14 mouse cellular contexts compared by ENCODE assay signal in the genomic region with DNA sequence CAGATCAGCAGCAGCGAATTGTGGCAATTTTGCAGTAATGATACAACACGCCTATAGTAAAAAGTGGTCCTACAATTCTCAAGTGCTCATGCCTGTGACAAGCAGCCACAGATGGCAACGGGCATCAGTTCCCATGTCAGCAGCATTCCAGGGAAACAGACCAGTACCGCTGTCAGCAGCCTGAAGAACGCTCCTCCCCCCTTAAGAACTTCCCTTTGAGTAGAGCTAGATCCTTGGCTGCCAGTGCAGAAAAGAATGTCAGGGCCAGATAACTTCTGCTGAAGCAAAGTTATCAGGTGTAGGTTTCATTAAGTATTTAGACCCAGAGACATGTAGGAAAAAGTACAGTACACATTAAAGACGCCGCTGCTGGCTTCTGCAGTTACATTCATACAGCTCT. TPM values are rescaled to one million over a fixed set of nuclear protein-coding genes. Genes with fewer than 3 reads are reported as not detected.
DNase-seq lines count a peak whose midpoint lies in the region; ATAC-seq and TF ChIP-seq lines count a peak whose summit lies in the region.
"Had no signal": no experiment of that assay in that cellular context is flagged by ENCODE, and none has a peak within 500 bp of the region (broad histone marks: within the 10 kb centered on the region; RNA-seq: fewer than 3 reads in every experiment).

No protein-coding gene starts in this region.

- WGBS in forebrain, embryonic 14.5 days = 46% methylated on average over 7 of the region's 7 CpGs
- 47% methylated on average over 7 of the region's 7 CpGs for WGBS in forebrain, embryonic 12.5 days
- WGBS in heart, embryonic 16.5 days = 19% methylated on average over 7 of the region's 7 CpGs
- 23% methylated on average over 7 of the region's 7 CpGs for WGBS in heart, adult 2 months
- WGBS in embryonic facial prominence, embryonic 14.5 days = 35% methylated on average over 7 of the region's 7 CpGs

- TF ChIP-seq EP300 in heart, adult 2 months (IDR thresholded peaks at IDR 0.05; ENCODE audit: insufficient read depth, low read depth, low read length) = no peak
- peak; percentile 18 to 47; a peak in 2 of 4 replicates for TF ChIP-seq EP300 in MEL (IDR thresholded peaks at IDR 0.05; ENCODE audit: low read depth in 1 of 2, low read length in 2 of 2)

- H3K27me3 ChIP-seq in forebrain, embryonic 14.5 days (replicated peaks; ENCODE audit: control insufficient read depth, insufficient read depth, low read length) = no peaks in the 10 kb centered on the region
- H3K27me3 ChIP-seq in forebrain, embryonic 12.5 days = no peaks in the 10 kb centered on the region
- H3K27me3 ChIP-seq in heart, embryonic 16.5 days (ENCODE audit: control insufficient read depth, insufficient read depth, low read length) = no peaks in the 10 kb centered on the region
- no peaks in the 10 kb centered on the region for H3K27me3 ChIP-seq in heart, adult 2 months (ENCODE audit: control insufficient read depth, insufficient read depth, low read length)
- H3K27me3 ChIP-seq in MEL (ENCODE audit: control insufficient read depth in 1 of 2, insufficient read depth in 2 of 2, low read length in 2 of 2) = no peaks in the 10 kb centered on the region
- H3K27me3 ChIP-seq in embryonic facial prominence, embryonic 14.5 days (replicated peaks; ENCODE audit: control insufficient read depth, insufficient read depth, low read length) = no peaks in the 10 kb centered on the region

- TF ChIP-seq POLR2A in heart, adult 2 months (IDR thresholded peaks at IDR 0.05; ENCODE audit: insufficient read depth, low read depth, low read length) = no peak
- TF ChIP-seq POLR2A in MEL (IDR thresholded peaks at IDR 0.05; ENCODE audit: control insufficient read depth in 1 of 2, insufficient read depth in 1 of 2, low read depth in 1 of 2, low read length in 2 of 2, poor library complexity in 1 of 2) = no peak

- no peaks in the 10 kb centered on the region for H3K9me3 ChIP-seq in forebrain, embryonic 14.5 days (replicated peaks; ENCODE audit: control insufficient read depth, low read length)
- no peaks in the 10 kb centered on the region for H3K9me3 ChIP-seq in forebrain, embryonic 12.5 days
- no peaks in the 10 kb centered on the region for H3K9me3 ChIP-seq in heart, embryonic 16.5 days (replicated peaks; ENCODE audit: control insufficient read depth, low read length)
- H3K9me3 ChIP-seq in MEL (replicated peaks; ENCODE audit: insufficient read depth, low read length) = no peaks in the 10 kb centered on the region
- no peaks in the 10 kb centered on the region for H3K9me3 ChIP-seq in embryonic facial prominence, embryonic 14.5 days (ENCODE audit: control insufficient read depth, low read length)
- H3K9me3 ChIP-seq: midbrain, embryonic 10.5 days had no signal

- no peak overlapping the region for H3K4me3 ChIP-seq in forebrain, embryonic 14.5 days (ENCODE audit: low read depth, low read length)
- no peak overlapping the region for H3K4me3 ChIP-seq in forebrain, embryonic 12.5 days (replicated peaks)
- no peak overlapping the region for H3K4me3 ChIP-seq in heart, embryonic 16.5 days (ENCODE audit: low read length)
- H3K4me3 ChIP-seq in heart, adult 2 months = no peak overlapping the region
- no peak overlapping the region for H3K4me3 ChIP-seq in MEL (ENCODE audit: control insufficient read depth in 1 of 2, insufficient read depth in 1 of 2, low read depth in 2 of 2, low read length in 2 of 2)
- no peak overlapping the region for H3K4me3 ChIP-seq in embryonic facial prominence, embryonic 14.5 days (ENCODE audit: low read depth, low read length)
- H3K4me3 ChIP-seq: midbrain, embryonic 10.5 days had no signal

- intact Hi-C loops in heart, adult 2 months (cut with DNase I) = no loop called here
- intact Hi-C loops in gastrocnemius, postnatal 36 days (cut with DNase I) = no loop called here

- DNase-seq in forebrain, embryonic 14.5 days (ENCODE audit: low spot score) = peak; percentile 23
- DNase-seq in heart, adult 2 months = no peak
- peak; percentile 68 for DNase-seq in MEL (ENCODE audit: low read depth, low spot score)
- peak; percentile 60 for DNase-seq in embryonic facial prominence, embryonic 14.5 days (ENCODE audit: low spot score)
- no peak for DNase-seq in left cerebral cortex, adult 8-10 months (ENCODE audit: low spot score in 2 of 2)
- DNase-seq in gastrocnemius, postnatal 36 days = no peak
- DNase-seq: cerebellum, adult 9-10 months; kidney, adult 2 months; lung, adult 2 months; right cerebral cortex, postnatal 4 days had no signal

- H3K79me2 ChIP-seq in heart, adult 2 months (replicated peaks; ENCODE audit: control insufficient read depth, insufficient read depth, low read length) = no peaks in the 10 kb centered on the region
- H3K79me2 ChIP-seq in MEL (ENCODE audit: control insufficient read depth, insufficient read depth, low read length, poor library complexity) = no peaks in the 10 kb centered on the region

- no peak overlapping the region for H3K9ac ChIP-seq in forebrain, embryonic 14.5 days (ENCODE audit: low read length)
- H3K9ac ChIP-seq in forebrain, embryonic 12.5 days = no peak overlapping the region
- no peak overlapping the region for H3K9ac ChIP-seq in heart, embryonic 16.5 days (ENCODE audit: low read length)
- H3K9ac ChIP-seq in heart, adult 2 months (ENCODE audit: low read depth, low read length) = no peak overlapping the region
- no peak overlapping the region for H3K9ac ChIP-seq in MEL (ENCODE audit: control insufficient read depth, low read depth, low read length, poor library complexity, severe bottlenecking)
- H3K9ac ChIP-seq in embryonic facial prominence, embryonic 14.5 days (ENCODE audit: low read depth, low read length) = no peak overlapping the region

- no peak for ATAC-seq in forebrain, embryonic 14.5 days
- ATAC-seq in forebrain, embryonic 12.5 days (ENCODE audit: low FRiP score) = no peak
- ATAC-seq in heart, embryonic 16.5 days (replicated peaks; ENCODE audit: extremely low read depth, insufficient read depth, low FRiP score) = peak; percentile 83
- no peak; the same call in 1 of the 2 replicates for ATAC-seq in embryonic facial prominence, embryonic 14.5 days (ENCODE audit: low read depth)
- ATAC-seq: hindbrain, postnatal 0 days had no signal

- no peaks in the 10 kb centered on the region for H3K36me3 ChIP-seq in forebrain, embryonic 14.5 days (ENCODE audit: control insufficient read depth, insufficient read depth, low read length)
- no peaks in the 10 kb centered on the region for H3K36me3 ChIP-seq in forebrain, embryonic 12.5 days (replicated peaks)
- no peaks in the 10 kb centered on the region for H3K36me3 ChIP-seq in heart, embryonic 16.5 days (ENCODE audit: control insufficient read depth, insufficient read depth)
- H3K36me3 ChIP-seq in heart, adult 2 months (ENCODE audit: control insufficient read depth, insufficient read depth, low read length) = no peaks in the 10 kb centered on the region
- no peaks in the 10 kb centered on the region for H3K36me3 ChIP-seq in MEL (ENCODE audit: control insufficient read depth in 1 of 2, insufficient read depth in 2 of 2, low read length in 2 of 2)
- H3K36me3 ChIP-seq in embryonic facial prominence, embryonic 14.5 days (ENCODE audit: control insufficient read depth, insufficient read depth, low read length) = no peaks in the 10 kb centered on the region
- H3K36me3 ChIP-seq: midbrain, embryonic 10.5 days had no signal

- H3K4me2 ChIP-seq in forebrain, embryonic 14.5 days (ENCODE audit: low read length) = no peak overlapping the region
- H3K4me2 ChIP-seq in forebrain, embryonic 12.5 days = no peak overlapping the region
- H3K4me2 ChIP-seq in heart, embryonic 16.5 days (ENCODE audit: low read depth, low read length) = peak overlapping the region; percentile 28; the same call in 1 of the 2 replicates
- H3K4me2 ChIP-seq in embryonic facial prominence, embryonic 14.5 days (ENCODE audit: low read depth, low read length) = no peak overlapping the region

- no peak for TF ChIP-seq CTCF in heart, adult 2 months (IDR thresholded peaks at IDR 0.05)
- TF ChIP-seq CTCF in MEL (IDR thresholded peaks at IDR 0.05 in 2 of 3, conservative IDR thresholded peaks at IDR 0.05 in 1 of 3; ENCODE audit: control insufficient read depth in 1 of 3, insufficient read depth in 1 of 3, low read depth in 2 of 3, low read length in 3 of 3, poor library complexity in 1 of 3, severe bottlenecking in 1 of 3) = no peak

- no peaks in the 10 kb centered on the region for H3K4me1 ChIP-seq in forebrain, embryonic 14.5 days (ENCODE audit: control insufficient read depth, insufficient read depth, low read length)
- H3K4me1 ChIP-seq in forebrain, embryonic 12.5 days = no peaks in the 10 kb centered on the region
- peaks cover 27% of the 10 kb centered on the region for H3K4me1 ChIP-seq in heart, embryonic 16.5 days (ENCODE audit: control insufficient read depth, insufficient read depth, low read length)
- peaks cover 6% of the 10 kb centered on the region for H3K4me1 ChIP-seq in heart, adult 2 months (ENCODE audit: control insufficient read depth, insufficient read depth, low read length)
- peaks cover 0 to 6% of the 10 kb centered on the region in 2 experiments; a peak in 2 of 4 replicates for H3K4me1 ChIP-seq in MEL (ENCODE audit: control insufficient read depth in 1 of 2, insufficient read depth in 2 of 2, low read length in 2 of 2)
- H3K4me1 ChIP-seq in embryonic facial prominence, embryonic 14.5 days (ENCODE audit: control insufficient read depth, insufficient read depth, low read length) = no peaks in the 10 kb centered on the region

- TF ChIP-seq RAD21 in MEL (IDR thresholded peaks at IDR 0.05; ENCODE audit: low read depth, low read length) = no peak

- no peak overlapping the region for H3K27ac ChIP-seq in forebrain, embryonic 14.5 days (ENCODE audit: low read depth, low read length)
- no peak overlapping the region for H3K27ac ChIP-seq in forebrain, embryonic 12.5 days
- H3K27ac ChIP-seq in heart, embryonic 16.5 days (ENCODE audit: low read length) = peak overlapping the region; percentile 9
- no peak overlapping the region for H3K27ac ChIP-seq in heart, adult 2 months
- no peak overlapping the region for H3K27ac ChIP-seq in MEL (ENCODE audit: control insufficient read depth, low read depth, low read length)
- H3K27ac ChIP-seq in embryonic facial prominence, embryonic 14.5 days (replicated peaks; ENCODE audit: low read depth, low read length) = no peak overlapping the region
- H3K27ac ChIP-seq: hindbrain, postnatal 0 days; midbrain, embryonic 10.5 days had no signal

RNA-seq across cellular contexts. Expression of gene Taf4, which starts 8.4 kb away (rescaled TPM):
- 4.3 and 5.8 TPM in 2 replicates for polyA plus RNA-seq in forebrain, embryonic 14.5 days (2014; fragmentation: Nextera tagmentation; extraction: Ambion mirVana)
- 5.2 and 5.8 TPM in 2 replicates for polyA plus RNA-seq in forebrain, embryonic 12.5 days (2016; fragmentation: Nextera tagmentation; extraction: Ambion mirVana)
- 2.1 TPM in 2 replicates for polyA plus RNA-seq in heart, embryonic 16.5 days (2015; fragmentation: Nextera tagmentation; extraction: Ambion mirVana)
- 10 to 100 TPM; 16.4 to 20.5 TPM for total RNA-seq in heart, adult 2 months (2021)
- polyA plus RNA-seq in heart, adult 2 months (2012; rRNA removed) = 7.4 and 8.6 TPM in 2 replicates
- 6.3 and 9.9 TPM in 2 replicates for total RNA-seq in MEL (2012; rRNA removed)
- 10 to 100 TPM in 1 of 2 experiments, not detected in 1; 21.8 TPM for polyA plus RNA-seq in MEL (2012; ENCODE audit: insufficient read depth in 1 of 2, insufficient read length in 2 of 2, low read depth in 1 of 2, low replicate concordance in 2 of 2, missing spikeins in 1 of 2)
- polyA plus RNA-seq in embryonic facial prominence, embryonic 14.5 days (2014; fragmentation: Nextera tagmentation; extraction: Ambion mirVana) = 3.0 and 4.2 TPM in 2 replicates
- 10 to 100 TPM; 21.2 to 28.4 (median 24.7) TPM for total RNA-seq in left cerebral cortex, adult 8-10 months (2022)
- 1 to 10 TPM; 6.6 to 8.3 TPM for total RNA-seq in gastrocnemius, postnatal 36 days (2021)

RNA-seq across cellular contexts. Expression of gene Lsm14b, which starts 40.0 kb away (rescaled TPM):
- 17.9 and 29.1 TPM in 2 replicates for polyA plus RNA-seq in forebrain, embryonic 14.5 days (2014; fragmentation: Nextera tagmentation; extraction: Ambion mirVana)
- polyA plus RNA-seq in forebrain, embryonic 12.5 days (2016; fragmentation: Nextera tagmentation; extraction: Ambion mirVana) = 15.4 and 15.7 TPM in 2 replicates
- 4.5 and 6.7 TPM in 2 replicates for polyA plus RNA-seq in heart, embryonic 16.5 days (2015; fragmentation: Nextera tagmentation; extraction: Ambion mirVana)
- total RNA-seq in heart, adult 2 months (2021) = 10 to 100 TPM; 60.1 to 71.4 TPM
- polyA plus RNA-seq in heart, adult 2 months (2012; rRNA removed) = 41.2 and 47.6 TPM in 2 replicates
- 33.9 and 34.2 TPM in 2 replicates for total RNA-seq in MEL (2012; rRNA removed)
- polyA plus RNA-seq in MEL (2012; ENCODE audit: insufficient read depth in 1 of 2, insufficient read length in 2 of 2, low read depth in 1 of 2, low replicate concordance in 2 of 2, missing spikeins in 1 of 2) = 10 to 100 TPM in 1 of 2 experiments, not detected in 1; 44.4 TPM
- polyA plus RNA-seq in embryonic facial prominence, embryonic 14.5 days (2014; fragmentation: Nextera tagmentation; extraction: Ambion mirVana) = 6.1 and 6.3 TPM in 2 replicates
- total RNA-seq in left cerebral cortex, adult 8-10 months (2022) = 100 to 1,000 TPM in 3 of 4 experiments, 10 to 100 TPM in 1; 99.1 to 113 (median 109) TPM
- 10 to 100 TPM; 41.4 to 45.1 TPM for total RNA-seq in gastrocnemius, postnatal 36 days (2021)

RNA-seq across cellular contexts. Expression of gene Psma7, which starts 57.4 kb away (rescaled TPM):
- 584 and 804 TPM in 2 replicates for polyA plus RNA-seq in forebrain, embryonic 14.5 days (2014; fragmentation: Nextera tagmentation; extraction: Ambion mirVana)
- 666 and 694 TPM in 2 replicates for polyA plus RNA-seq in forebrain, embryonic 12.5 days (2016; fragmentation: Nextera tagmentation; extraction: Ambion mirVana)
- polyA plus RNA-seq in heart, embryonic 16.5 days (2015; fragmentation: Nextera tagmentation; extraction: Ambion mirVana) = 389 and 421 TPM in 2 replicates
- total RNA-seq in heart, adult 2 months (2021) = 100 to 1,000 TPM; 140 to 162 TPM
- polyA plus RNA-seq in heart, adult 2 months (2012; rRNA removed) = 134 and 139 TPM in 2 replicates
- total RNA-seq in MEL (2012; rRNA removed) = 515 and 606 TPM in 2 replicates
- polyA plus RNA-seq in MEL (2012; ENCODE audit: insufficient read depth in 1 of 2, insufficient read length in 2 of 2, low read depth in 1 of 2, low replicate concordance in 2 of 2, missing spikeins in 1 of 2) = 100 to 1,000 TPM; 394 to 458 TPM
- polyA plus RNA-seq in embryonic facial prominence, embryonic 14.5 days (2014; fragmentation: Nextera tagmentation; extraction: Ambion mirVana) = 494 and 573 TPM in 2 replicates
- total RNA-seq in left cerebral cortex, adult 8-10 months (2022) = 100 to 1,000 TPM; 169 to 186 (median 174) TPM
- 100 to 1,000 TPM; 117 to 131 TPM for total RNA-seq in gastrocnemius, postnatal 36 days (2021)

RNA-seq across cellular contexts. Expression of gene Ss18l1, which starts 57.5 kb away (rescaled TPM):
- 33.6 and 40.3 TPM in 2 replicates for polyA plus RNA-seq in forebrain, embryonic 14.5 days (2014; fragmentation: Nextera tagmentation; extraction: Ambion mirVana)
- polyA plus RNA-seq in forebrain, embryonic 12.5 days (2016; fragmentation: Nextera tagmentation; extraction: Ambion mirVana) = 25.0 and 29.4 TPM in 2 replicates
- 3.2 and 3.5 TPM in 2 replicates for polyA plus RNA-seq in heart, embryonic 16.5 days (2015; fragmentation: Nextera tagmentation; extraction: Ambion mirVana)
- total RNA-seq in heart, adult 2 months (2021) = 1 to 10 TPM; 1.9 to 2.0 TPM
- polyA plus RNA-seq in heart, adult 2 months (2012; rRNA removed) = 3.8 and 5.2 TPM in 2 replicates
- total RNA-seq in MEL (2012; rRNA removed) = 2.8 and 3.1 TPM in 2 replicates
- polyA plus RNA-seq in MEL (2012; ENCODE audit: insufficient read depth in 1 of 2, insufficient read length in 2 of 2, low read depth in 1 of 2, low replicate concordance in 2 of 2, missing spikeins in 1 of 2) = 1 to 10 TPM in 1 of 2 experiments, not detected in 1; 4.3 TPM
- 4.2 and 4.6 TPM in 2 replicates for polyA plus RNA-seq in embryonic facial prominence, embryonic 14.5 days (2014; fragmentation: Nextera tagmentation; extraction: Ambion mirVana)
- total RNA-seq in left cerebral cortex, adult 8-10 months (2022) = 10 to 100 TPM; 37.1 to 40.6 (median 38.9) TPM
- total RNA-seq in gastrocnemius, postnatal 36 days (2021) = 1 to 10 TPM; 1.2 to 2.1 TPM

Comparison
In these comparisons a context has a peak if more than half of its experiments do, and no peak if none do; other contexts are left out.
1. DNase-seq: peak in forebrain, embryonic 14.5 days (single experiment), MEL (single experiment) and embryonic facial prominence, embryonic 14.5 days (single experiment); none in heart, adult 2 months (0 of 2), left cerebral cortex, adult 8-10 months (0 of 2) and gastrocnemius, postnatal 36 days (0 of 2).